Mouse (Mus musculus): ENCODE measurements around the gene Fam50b.
A peak's percentile ranks its signal among the peaks of the same experiment; 100 is the strongest.

The Fam50b gene

DNA sequence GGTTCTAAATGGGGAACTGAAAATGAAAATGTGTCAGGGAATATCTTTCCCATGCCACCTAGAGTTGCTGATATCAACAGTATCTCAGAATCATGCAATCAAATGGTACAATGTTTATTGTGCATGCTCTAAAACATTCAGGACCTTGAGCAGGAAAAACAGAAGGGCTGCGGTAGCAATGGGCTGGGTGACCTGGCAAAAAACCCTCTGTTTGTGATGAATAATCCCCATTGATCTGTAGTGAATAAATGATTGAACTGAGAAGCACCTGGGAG is 4.0 kb downstream of the Fam50b start:
- no peak for DNase-seq (ENCODE audit: low read depth, low spot score)

DNA sequence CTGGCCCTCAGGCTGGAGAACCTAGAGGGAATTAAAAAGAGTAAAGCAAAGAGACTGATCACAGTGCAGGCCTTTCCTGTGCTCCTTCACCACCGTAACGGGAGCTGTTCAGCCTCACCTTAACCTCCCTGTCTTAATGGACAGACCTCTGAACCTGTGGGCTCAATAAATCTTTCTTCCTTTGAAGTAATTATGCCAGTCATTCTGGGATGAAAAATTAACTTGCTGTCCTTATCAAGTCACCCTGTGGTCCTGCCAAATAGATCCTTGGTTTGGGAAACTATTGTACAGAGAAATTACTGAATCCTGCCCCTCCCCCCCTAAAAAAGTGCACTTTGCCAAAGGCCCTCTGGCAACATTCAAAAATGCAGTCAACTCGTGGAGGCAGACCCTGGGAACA is 4.4 kb downstream of the Fam50b start:
- DNase-seq (ENCODE audit: low read depth, low spot score), result no peak

DNA sequence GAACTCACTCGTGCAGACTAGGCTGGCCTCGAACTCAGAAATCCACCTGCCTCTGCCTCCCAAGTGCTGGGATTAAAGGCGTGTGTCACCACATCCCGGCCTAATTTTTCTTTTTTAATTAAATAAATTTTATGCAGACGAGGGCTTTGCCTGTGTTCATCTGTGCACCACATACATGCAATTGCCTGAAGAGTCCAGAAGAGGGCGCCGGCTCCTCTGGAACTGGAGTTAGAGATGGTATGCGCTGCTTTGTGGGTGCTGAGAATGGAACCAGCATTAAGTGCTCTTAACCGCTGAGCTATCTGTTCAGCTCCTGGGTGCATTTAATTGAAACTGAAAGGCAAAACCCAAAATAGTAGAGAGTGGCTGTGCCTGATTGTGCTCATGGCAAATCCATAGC is 6.6 kb downstream of the Fam50b start:
- DNase-seq (ENCODE audit: low read depth, low spot score), result no peak

DNA sequence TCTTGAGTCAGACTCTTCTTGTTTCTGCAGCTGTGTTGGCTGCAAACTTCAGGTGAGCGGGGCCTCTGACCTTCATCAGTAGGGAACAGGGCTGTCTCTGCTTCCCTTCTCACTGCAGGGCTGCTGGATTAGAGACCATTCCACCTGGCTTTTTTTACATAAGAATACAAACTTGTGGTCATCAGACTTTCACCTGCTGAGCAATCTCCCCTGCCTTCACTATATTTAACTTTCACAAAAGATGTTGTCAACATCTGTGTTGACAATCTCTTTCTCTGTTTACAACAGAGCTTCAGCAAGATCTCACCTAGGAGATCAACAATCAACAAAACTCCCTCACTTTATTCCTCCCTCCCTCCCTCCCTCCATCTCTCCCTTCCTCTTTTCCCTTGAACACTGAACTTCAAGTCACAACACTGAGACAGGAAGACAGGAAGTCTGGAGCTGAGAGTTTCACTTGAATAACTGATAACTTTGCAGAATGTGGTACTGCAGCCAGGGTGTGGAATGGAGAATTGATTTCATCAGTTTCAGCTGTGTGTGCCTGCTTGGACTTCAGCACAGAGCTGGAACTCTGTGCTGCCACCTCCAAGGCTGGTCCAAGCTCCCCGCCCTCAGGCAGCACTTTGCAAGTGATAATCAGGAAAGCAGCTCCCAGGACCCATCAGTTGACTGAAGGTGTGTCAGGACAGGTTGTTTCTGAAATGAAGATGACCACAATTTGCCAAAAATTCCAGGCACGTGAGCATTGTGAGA is 7.3 kb downstream of the Fam50b start:
- no peak for DNase-seq (ENCODE audit: low read depth, low spot score)

DNA sequence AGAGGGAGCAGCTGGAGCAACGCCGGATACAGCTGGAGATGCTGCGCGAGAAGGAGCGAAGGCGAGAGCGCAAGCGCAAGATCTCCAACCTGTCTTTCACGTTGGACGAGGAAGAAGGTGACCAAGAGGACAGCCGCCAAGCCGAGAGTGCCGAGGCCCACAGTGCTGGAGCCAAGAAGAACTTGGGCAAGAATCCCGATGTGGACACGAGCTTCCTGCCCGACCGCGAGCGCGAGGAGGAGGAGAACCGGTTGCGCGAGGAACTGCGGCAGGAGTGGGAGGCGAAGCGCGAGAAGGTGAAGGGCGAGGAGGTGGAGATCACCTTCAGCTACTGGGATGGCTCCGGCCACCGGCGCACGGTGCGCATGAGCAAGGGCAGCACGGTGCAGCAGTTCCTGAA is 12.2 kb downstream of the Fam50b start:
- DNase-seq (ENCODE audit: low read depth, low spot score), result no peak

DNA sequence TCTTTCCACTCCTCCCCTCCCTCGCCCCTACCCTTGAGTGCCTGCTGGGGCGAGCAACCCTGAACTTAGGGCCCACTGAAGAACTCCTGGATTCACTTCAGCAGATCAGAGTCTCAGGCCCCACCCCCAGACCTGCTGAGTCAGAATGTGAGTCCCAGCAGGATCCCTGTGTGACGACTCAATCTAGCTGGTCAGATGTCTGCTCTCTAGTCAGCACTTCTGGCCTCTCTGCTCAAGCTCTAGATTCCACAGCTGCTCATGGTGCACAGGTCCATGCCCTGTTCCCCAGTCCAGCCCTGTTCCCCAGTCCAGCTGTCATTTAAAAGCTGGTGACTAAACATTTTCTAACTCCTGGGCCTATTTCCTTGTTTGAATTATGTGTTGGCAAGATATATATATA is 13.9 kb downstream of the Fam50b start:
- no peak for DNase-seq (ENCODE audit: low read depth, low spot score)

DNA sequence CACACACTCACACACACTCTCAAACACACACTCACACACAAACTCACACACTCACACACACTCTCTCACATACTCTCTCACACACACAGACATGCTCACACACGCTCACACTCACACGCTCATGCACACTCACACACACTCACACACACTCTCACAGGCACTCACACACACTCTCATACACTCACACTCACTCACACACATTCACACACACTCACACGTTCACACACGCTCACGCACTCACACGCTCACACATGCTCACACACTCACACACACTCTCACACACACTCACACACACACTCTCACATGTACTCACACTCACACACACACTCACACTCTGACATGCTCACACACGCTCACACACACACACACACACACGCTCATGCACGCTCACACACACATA is 24.6 kb downstream of the Fam50b start:
- DNase-seq (ENCODE audit: low read depth, low spot score), result no peak

DNA sequence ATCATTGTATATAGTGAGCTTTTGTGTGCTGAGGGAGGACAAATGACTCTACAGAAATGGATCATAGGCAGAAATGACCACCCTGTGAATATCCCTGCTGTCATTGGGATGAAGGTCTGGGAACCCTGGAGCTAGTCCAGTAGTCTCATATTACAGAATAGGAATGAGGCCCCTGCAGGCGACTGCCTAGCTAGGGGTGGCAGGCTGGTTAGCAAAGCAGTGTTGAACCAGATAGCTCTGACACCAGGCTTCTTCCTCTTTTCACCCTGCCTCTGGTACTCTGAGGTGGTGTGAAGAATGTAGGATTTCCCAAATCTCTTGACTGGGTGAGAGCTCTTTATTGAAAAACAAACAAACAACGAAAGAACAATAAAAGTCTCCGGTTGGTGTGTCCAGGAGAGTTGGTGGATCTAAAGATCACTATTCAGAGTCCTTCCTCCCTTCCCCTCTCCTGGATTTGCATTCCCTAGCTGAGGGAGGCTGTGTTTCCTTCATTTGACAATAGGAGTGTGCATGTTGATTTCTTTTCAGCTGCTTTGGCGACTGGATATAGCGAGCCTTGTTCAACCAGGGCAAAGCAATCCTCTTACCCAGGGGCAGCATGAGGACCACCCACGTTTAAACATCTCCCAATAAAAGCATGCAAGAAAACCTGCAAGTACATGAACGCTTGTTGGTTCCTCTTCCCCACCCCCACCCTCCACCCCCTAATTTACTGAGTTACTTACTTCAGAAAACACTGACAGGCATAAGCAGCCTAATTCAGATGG is 26.1 kb downstream of the Fam50b start:
- no peak for DNase-seq (ENCODE audit: low read depth, low spot score)

DNA sequence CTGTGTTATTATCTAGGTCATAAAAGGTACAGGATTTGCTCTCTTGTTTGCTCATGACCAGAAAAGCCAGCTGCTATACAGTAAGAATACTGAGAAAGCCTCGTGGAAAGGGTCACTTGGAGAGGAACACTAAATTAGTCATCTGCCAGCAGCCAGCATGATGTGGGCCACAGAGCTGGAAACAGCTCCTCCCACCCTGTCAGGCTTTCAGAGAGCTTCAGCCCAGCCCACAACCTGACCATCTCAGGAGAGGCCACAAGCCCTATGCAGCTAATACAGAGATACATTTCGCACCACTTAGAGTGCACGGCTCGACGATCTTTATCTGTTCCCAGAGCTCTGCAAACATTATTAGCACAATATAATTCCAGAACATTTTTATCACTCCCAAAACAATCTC is 27.5 kb downstream of the Fam50b start:
- no peak for DNase-seq (ENCODE audit: low read depth, low spot score)

DNA sequence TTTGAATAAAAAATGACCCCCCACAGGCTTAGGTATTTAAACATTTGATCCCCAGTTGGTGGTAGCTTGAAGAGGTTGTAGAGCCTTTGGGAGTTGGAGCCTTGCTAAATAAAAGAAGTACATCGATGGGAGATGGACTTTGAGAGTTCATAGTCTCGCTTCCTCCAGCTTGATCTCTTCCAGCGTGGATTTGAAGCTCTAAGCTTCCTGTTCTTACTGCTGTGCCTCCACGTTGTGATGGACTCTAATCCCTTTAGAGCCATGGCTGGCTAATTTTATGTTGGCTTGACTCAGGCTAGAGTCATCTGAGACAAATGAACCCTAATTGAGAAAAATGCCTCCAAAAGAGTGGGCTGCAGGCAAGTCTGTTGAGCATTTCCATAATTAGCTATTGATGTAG is 28.2 kb downstream of the Fam50b start:
- DNase-seq (ENCODE audit: low read depth, low spot score), result no peak

DNA sequence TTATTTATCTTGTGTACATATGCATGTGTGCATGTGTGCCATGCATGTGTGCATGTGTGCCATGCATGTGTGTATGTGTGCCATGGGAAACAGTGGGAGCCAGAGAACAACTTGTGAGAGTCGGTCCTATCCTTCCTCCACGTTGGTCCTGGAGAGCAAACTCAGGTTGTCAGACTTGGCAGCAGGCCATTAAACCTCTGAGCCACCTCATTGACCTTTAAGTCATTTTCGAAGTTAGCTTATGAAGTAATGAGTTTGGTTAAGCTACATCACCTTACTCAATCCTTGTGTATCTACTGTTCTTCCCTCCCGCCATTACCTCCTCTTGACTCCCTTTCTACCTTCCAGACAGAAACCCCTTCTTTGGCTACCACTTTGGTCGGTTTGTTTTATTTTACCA is 30.6 kb downstream of the Fam50b start:
- DNase-seq (ENCODE audit: low read depth, low spot score), result no peak

DNA sequence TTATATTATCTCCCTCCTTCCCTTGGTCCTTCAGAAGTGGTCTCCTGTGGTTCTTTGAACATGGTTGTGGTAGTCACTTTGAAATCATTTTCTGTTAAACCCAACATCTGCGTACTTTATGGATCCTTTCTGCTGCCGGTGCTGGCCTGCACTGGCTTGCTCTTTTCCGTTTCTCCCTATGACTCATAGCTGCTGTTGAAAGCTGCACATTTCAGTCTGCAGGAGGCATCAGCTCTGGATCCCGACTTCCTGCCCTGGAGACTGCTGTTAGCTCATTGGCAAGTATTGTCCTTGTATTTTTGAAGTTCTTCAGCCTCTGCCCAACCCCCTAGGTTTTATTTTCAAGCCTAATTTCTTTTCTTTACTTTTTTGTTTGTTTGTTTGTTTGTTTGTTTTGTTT is 31.9 kb downstream of the Fam50b start:
- no peak for DNase-seq (ENCODE audit: low read depth, low spot score)

DNA sequence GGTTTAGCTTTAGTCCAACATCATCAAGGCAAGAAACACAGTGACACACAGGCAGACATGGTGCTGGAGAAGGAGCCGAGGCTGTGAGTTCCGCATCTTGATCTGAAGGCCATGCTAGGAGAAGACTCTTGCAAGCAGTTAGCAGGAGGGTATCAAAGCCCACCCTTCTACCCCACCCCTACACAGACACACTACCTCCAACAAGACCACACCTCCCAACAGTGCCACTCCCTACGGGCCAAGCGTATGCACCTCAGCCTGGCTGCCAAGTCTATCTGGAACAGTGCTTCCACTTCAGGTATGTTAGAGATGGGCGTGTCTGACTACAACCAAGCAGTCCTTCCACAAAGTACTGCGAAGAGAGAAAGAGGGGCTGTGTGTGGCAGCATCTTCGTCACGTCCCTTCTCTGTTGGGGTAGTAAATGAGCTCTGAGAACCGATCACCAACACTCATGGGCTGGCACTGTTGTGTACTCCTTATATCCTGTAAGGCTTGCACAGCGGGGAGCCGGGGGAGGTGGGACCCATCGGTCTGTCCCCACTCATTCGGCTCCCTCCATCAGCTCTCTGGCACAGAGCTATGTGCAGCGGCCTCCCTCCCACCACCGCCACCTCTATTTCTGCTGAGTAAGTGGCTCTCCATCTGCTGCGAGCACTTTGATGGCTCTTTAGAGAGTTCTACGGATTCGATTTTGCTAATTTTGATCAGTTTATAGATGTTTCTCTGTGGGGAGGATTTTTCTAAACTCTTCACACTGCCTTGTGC is 33.1 kb downstream of the Fam50b start:
- no peak for DNase-seq (ENCODE audit: low read depth, low spot score)

DNA sequence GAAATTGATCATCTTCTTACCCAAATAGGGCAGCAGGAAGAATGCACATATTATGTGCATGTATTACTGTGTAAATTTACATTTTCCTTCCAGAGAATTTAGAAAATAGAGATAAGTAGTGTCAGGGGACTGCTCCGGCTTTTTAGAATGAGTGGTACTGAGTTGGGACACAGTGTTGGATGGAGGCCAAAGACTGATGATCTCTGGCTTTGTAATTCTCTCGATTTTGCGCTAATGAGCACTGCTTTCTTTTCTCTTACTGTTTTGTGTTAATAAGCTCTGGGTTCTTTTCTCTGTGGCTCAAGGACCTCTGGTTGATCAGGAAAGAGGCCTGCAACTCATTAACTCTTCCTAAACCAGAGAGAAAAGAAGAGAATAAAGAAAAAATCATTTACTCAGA is 42.1 kb downstream of the Fam50b start:
- no peak for DNase-seq (ENCODE audit: low read depth, low spot score)

DNA sequence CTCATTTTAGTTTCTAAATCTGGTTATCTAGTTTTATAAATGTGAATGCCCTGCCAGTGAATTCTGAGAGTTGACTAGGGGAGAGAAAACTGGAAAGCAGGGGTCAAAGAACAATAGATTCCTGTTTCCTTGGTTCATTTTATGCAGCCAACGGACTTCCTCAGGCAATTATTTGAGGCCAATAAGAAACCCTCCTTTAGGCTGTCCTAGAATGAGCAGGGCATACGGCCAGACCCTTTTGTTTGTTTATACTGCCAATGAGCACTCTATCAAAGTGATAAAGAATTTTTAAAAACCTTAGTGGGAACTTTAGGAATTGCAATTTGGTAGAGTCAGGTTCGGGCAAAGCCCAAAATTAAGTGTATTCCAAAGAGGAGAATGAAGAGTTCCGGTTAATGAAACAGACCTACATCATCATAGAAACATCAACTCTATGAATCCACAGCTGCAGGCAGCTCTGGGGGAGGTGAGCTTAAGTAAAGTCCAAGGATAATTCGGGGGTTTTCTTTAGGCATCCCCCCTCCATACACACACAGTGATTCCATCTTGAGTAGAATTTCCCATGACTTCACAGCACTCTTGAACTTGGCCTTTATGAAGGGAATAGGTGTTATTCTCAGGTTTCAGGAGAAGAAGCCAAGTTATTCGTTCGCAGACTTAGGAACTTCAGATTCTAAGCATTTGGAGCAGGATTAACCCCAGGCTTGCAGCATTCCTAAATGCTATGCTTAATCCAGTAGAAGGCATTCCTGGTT is 46.4 kb downstream of the Fam50b start:
- DNase-seq (ENCODE audit: low read depth, low spot score), result no peak

DNA sequence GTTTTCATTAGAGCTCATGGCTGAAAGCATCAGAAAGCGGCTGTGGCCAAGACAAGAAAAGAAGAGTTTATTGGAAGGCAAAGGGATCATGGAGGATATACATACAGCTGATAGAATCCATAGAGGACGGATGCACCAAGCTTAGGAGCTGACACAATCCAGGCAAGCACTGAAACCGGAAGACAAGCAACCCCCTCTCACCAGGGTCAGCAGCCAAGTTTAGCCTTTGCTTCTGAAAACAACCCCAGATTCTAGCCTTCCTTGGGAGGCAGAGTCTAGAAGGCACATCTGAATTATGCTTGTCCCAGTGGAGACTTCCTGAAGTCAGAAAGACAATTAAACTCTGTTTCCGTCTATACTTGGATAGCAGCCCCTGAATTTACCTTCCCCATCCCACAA is 47.0 kb downstream of the Fam50b start:
- DNase-seq (ENCODE audit: low read depth, low spot score), result no peak

DNA sequence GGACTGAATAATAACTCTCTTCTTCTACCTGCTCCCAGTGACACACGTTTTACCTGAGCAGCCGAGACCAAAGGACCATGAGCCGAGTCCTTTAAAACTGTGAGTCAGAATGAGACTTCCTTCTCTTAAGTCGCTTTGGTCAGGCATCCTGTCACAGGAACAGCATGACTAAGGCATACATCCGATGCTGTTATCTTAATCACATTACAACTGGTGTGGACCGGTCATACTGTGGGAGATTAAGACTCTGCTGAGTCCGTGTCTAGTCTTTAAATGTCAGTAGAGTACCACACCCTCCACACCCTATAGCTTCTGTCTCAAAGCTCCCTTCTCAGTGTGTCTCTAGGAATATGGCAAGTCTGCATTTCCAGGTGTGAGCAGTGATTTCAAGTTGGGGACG is 50.2 kb downstream of the Fam50b start:
- no peak for DNase-seq (ENCODE audit: low read depth, low spot score)

DNA sequence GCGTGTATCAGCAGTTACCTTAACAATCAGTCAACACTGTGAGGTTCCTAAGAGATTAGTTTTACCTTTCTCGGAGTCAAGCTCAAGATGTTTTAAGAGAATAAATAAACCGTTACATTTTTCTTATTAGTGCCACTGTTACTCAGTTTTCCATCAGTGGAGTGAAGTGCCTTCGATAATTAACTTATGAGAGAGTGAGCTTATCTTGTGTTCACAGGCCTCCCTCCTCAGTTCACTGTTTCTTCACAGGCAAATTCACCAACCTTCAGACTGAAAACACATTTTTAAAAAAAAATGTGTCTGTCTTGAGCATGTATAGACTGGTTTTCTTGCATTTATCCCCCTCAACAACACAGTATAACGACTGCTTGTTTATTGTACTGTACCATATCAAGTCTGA is 52.0 kb downstream of the Fam50b start:
- no peak for DNase-seq (ENCODE audit: low read depth, low spot score)

DNA sequence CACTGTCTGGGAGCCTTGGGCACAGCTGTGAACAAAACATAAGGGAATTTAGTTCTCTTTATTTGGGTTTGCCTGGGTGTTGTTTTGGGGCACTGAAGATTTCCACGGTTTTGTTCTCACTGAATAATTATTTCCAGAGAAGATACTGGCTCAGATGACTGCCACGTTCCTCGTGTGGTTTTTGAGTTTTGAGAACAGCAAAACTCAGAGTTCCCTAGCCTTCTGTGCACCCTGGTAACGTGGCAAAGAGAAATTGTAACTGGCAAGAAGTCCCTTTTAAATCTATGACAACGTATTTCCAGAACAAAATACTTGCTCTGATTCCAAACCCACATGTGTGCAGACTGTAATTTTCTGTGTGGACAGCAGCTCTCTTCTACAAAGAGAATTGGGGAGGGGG is 52.9 kb downstream of the Fam50b start:
- DNase-seq (ENCODE audit: low read depth, low spot score), result no peak

DNA sequence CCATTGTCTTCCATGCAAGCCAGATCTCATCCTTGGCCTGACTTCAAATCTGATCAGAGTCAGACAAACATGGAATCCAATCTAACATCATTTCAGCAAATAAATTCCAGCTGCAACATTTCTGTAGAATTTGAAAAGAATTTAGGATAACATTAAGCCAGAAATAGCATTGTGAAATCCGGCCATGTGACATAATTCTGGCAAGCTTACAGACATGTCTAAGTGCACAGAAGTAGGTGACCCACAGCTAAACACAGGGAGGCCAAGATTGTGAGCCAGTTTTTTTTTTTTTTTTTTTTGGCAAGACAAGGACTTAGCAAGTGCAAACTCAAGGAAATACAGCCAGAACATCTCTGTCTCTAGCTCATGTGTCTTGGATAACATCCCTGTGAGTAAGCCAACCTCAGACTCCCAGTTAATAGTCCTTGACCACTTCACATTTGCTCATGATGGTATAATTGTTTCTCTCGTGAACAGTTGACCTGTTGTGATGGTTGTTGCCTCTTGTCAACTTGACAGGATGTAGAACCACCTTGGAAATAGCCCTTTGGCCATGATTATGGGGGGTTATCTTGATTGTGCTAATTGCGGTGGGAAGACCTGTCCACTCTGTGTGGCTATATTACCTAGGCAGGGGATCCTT is 54.6 kb downstream of the Fam50b start:
- DNase-seq (ENCODE audit: low read depth, low spot score), result peak; percentile 77

DNA sequence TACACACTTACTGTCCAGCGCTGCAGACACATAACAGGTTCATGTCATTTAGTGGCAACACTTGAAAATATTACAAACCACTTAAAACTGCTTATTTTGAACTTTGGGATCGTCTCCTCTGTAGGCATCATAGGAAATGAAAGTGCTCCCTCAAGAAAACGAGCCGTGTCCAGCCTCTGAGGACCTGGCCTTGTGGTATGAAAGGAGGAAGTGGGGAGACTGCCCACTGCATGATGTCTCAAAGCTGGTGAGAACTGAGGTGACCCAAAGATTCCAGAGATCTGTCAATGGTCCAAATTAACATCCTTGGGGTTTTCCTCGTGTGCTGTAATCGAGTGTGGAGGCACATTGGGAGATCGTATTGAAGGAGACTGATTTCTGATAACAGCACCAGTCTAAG is 58.4 kb downstream of the Fam50b start:
- DNase-seq (ENCODE audit: low read depth, low spot score), result no peak

DNA sequence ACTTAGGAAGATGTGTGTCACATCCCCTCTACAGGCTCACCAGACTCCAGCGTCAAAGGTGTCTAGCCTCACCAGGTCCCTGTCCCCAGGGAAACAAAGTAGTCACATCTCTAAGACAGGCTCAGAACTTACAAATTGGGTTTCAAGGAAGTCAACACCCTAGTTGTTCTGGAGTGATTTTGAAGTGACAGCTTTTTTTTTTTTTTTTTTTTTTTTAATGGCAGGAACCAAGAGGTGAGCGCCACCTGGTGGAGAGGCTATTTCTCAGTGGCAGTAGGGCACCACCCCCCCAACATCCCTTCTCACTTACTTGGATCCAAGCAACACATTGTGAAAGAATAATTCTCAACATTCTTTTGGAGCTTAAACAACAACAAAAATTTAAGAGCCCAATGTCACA is 59.2 kb downstream of the Fam50b start:
- DNase-seq (ENCODE audit: low read depth, low spot score), result peak; percentile 51
